Mouse (Mus musculus) ES-E14 (cell line): ENCODE measurements around the gene Zfp874b. TPM values are rescaled to one million over a fixed set of nuclear protein-coding genes. Genes with fewer than 3 reads are reported as not detected.

Experiments used
- total RNA-seq: library from RNA; depleted of rRNA; stranded (reverse); fragments of 300-350 nt; gene quantifications from 2 replicates; pipeline ENCODE4 v1.2.3, GENCODE M21; 2012; rRNA removed

The Zfp874b gene
- total RNA-seq, 1 experiment, result 6.3 TPM

Other genes starting within 250 kb of the Zfp874b start
- gene Zfp458, start 205.8 kb downstream of the Zfp874b start, total RNA-seq, result 1.4 TPM in 2 replicates
- 1.2 TPM in 2 replicates for gene Zfp457, start 177.8 kb downstream of the Zfp874b start, total RNA-seq
- gene Zfp595, start 151.7 kb downstream of the Zfp874b start, total RNA-seq, result 3.5 and 4.3 TPM in 2 replicates
- gene Gm28044, start 123.7 kb downstream of the Zfp874b start, total RNA-seq, result not detected in 2 replicates
- gene Zfp953, start 123.7 kb downstream of the Zfp874b start, total RNA-seq, result 6.1 and 6.9 TPM in 2 replicates
- gene Gm28041, start 108.5 kb downstream of the Zfp874b start, total RNA-seq, result 0.74 and 0.80 TPM in 2 replicates
- gene Zfp456, start 108.4 kb downstream of the Zfp874b start, total RNA-seq, result 1.9 and 2.3 TPM in 2 replicates
- 4.3 and 10.1 TPM in 2 replicates for gene Zfp429, start 84.4 kb downstream of the Zfp874b start, total RNA-seq
- gene Zfp459, start 62.8 kb downstream of the Zfp874b start, total RNA-seq, result 15.7 and 25.5 TPM in 2 replicates
- gene Zfp874a, start 32.6 kb downstream of the Zfp874b start, total RNA-seq, result 11.5 and 16.8 TPM in 2 replicates
- 4.2 and 5.4 TPM in 2 replicates for gene Zfp58, start 16.3 kb upstream of the Zfp874b start, total RNA-seq
- gene Gm26965, start 41.9 kb upstream of the Zfp874b start, total RNA-seq, result 0.18 TPM in 1 of 2 replicates, not detected in the other
- gene Zfp87, start 41.9 kb upstream of the Zfp874b start, total RNA-seq, result 12.6 and 14.6 TPM in 2 replicates
- 7.1 and 8.7 TPM in 2 replicates for gene Zfp748, start 69.6 kb upstream of the Zfp874b start, total RNA-seq
- 23.2 and 25.1 TPM in 2 replicates for gene Zfp729b, start 125.4 kb upstream of the Zfp874b start, total RNA-seq
- gene Gm49345, start 153.5 kb upstream of the Zfp874b start, total RNA-seq, result 4.2 and 7.7 TPM in 2 replicates
- gene Zfp729a, start 153.5 kb upstream of the Zfp874b start, total RNA-seq, result 6.4 and 6.8 TPM in 2 replicates
- gene Zfp738, start 202.8 kb upstream of the Zfp874b start, total RNA-seq, result 12.8 and 16.6 TPM in 2 replicates
- gene Zfp65, start 244.9 kb upstream of the Zfp874b start, total RNA-seq, result 19.2 and 22.9 TPM in 2 replicates